Mouse (Mus musculus) layer of hippocampus, adult 2 months (tissue): ENCODE data around the gene Nae1. TPM values are rescaled to one million over a fixed set of nuclear protein-coding genes. Genes with fewer than 3 reads are reported as not detected.
"Not testable (repeated sequence)": the region's sequence is repeated elsewhere in the genome, so short reads cannot be mapped to it uniquely, and the experiment has no call there.

Experiments used
- DNase-seq, 2 experiments: peaks; one replicate each; pipeline ENCODE4 v3.0.0; 2022; ENCODE audit warnings: low spot score in 2 of 2
- H3K27ac ChIP-seq: fragments of 200-600 bp; 2 replicates; pipeline ENCODE4 v1.8.1; 2022
- H3K4me3 ChIP-seq: fragments of 200-600 bp; 2 replicates; pipeline ENCODE4 v1.8.1; 2022; ENCODE audit warnings: mild to moderate bottlenecking
- CTCF ChIP-seq: fragments of 200-600 bp; conservative IDR thresholded peaks from 2 replicates; pipeline ENCODE4 v1.8.1; 2022; ENCODE audit warnings: antibody characterized with exemption, mild to moderate bottlenecking, moderate library complexity
- long read RNA-seq, 2 experiments: library from polyadenylated mRNA; stranded (forward); transcript quantifications; one replicate each; pipeline ENCODE4 v2.0.0; 2021; ENCODE audit warnings: borderline mapping rate in 2 of 2
- total RNA-seq, 2 experiments: library from RNA; stranded (reverse); gene quantifications; 2 replicates each; pipeline ENCODE4 v1.2.3; 2021

Nae1 gene
- total RNA-seq: 10 to 100 TPM; 44.5 to 46.3 TPM
- long read RNA-seq, experiment 1, transcript Nae1-201 (20 exons, 1,808 nt): major isoform, 20 of 30 reads
- long read RNA-seq, experiment 1, partial matches to known transcripts: 2 of 30 reads
- long read RNA-seq, experiment 1, other reads (novel, unspliced or antisense): 6 of 30 reads
- long read RNA-seq, experiment 2, transcript Nae1-201 (20 exons, 1,808 nt): major isoform, 41 of 52 reads
- long read RNA-seq, experiment 2, partial matches to known transcripts: 3 of 52 reads
- long read RNA-seq, experiment 2, other reads (novel, unspliced or antisense): 6 of 52 reads

DNA sequence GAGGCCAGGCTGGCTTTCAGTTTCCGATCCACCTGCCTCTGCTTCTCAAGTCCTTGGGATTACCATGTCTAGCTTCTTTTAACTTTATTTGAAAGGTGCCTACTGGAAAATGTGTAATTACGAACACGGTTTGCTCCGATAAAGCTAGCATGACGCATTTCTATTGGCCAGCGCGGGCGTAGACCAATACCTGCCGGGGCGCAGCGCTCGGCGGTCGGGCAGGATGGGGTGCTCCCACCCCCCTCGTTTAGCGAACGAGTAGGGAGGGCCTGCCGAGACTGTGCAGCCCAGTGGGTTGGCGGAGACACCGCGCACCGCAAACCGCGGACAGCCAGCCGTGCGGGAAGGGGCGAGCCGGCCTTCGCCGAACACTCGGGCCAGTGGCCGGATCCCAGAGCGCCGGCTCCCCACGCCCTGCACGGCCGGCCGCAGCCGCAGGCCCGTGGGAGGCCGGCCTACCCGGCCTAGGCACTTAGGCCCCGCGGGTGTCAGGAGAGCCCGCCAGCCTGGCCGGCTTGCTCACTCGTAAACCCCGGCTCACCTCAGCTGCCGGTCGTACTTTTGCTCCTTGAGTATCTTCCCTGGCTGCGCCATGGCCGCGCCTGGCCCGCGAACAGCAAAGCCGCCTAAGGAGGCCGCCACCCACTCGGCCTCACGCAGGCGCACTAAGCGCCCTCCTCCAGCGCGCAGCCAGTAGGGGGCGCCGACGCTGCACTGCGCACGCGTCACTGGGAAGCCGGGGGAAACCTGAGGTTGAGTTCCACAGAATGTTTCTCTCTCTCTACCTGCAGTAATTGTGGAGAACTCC lies at the start of gene Nae1, which contains the start of gene Car7:
Nae1 (minus strand) TSS at position 667 of the 808 bp plus-strand sequence.
Car7 (plus strand) TSS at position 719 of the 808 bp plus-strand sequence.
- TF ChIP-seq CTCF: peak; percentile 100
- DNase-seq: peak; percentile 91 to 95
- Histone ChIP-seq H3K4me3 (peak within 1 kb of the TSS; percentile 97), H3K27ac (peak within 1 kb of the TSS; percentile 96)

GRCm38 (mm10) chr8:104577606-104578005 lies 43.2 kb upstream of the Nae1 start:
- not testable (repeated sequence) for H3K4me3 ChIP-seq, H3K27ac ChIP-seq, DNase-seq

GRCm38 (mm10) chr8:104576820-104577219 lies 42.4 kb upstream of the Nae1 start:
- no peak for DNase-seq
- no peak for TF ChIP-seq CTCF

DNA sequence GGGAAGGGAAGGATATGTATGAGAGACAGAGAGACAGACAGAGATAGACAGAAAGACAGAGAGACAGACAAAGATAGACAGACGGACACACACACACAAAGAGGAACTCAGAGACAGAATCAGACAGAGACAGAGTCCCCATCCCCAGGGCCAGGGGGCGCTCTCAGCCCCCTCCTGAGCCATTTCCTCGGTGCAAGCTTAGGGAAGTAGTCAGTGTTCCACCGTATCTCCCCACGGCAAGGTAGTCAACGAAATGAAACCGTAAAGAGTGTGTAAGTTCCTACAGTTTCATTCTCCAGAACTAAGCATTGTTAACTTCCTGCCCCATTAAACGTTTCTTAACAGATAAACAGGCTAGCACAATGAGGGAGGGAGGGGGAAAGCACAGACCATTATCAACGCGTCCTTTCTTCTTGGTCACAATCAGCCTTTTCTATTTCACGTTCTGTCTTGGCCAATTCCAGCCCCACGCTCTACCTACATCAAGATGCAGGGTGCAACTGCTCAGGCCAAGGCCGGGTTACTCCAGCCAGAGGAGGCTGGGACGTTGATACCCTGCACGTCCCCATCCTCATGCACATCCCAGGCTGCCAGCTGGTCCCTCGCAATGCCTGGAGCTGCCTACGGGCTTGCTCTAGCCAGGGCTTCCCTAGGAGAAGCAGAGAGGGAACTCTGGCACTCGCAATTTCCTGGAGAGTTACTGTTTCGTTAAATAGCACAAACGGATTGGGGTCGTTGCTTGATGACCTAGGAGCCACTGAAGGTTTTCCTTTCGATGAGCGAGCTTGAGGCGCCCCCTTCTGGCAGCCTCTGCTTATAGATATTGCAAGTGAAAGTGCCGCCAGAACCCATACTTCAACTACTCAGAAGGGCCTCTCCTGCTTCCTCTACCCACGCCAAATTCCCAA lies 36.3 kb upstream of the Nae1 start:
- Histone ChIP-seq H3K4me3 (peak overlapping the region; percentile 63), H3K27ac (peak overlapping the region; percentile 64)
- peak; percentile 60 to 89 for DNase-seq
- TF ChIP-seq CTCF: peak; percentile 92

More at GRCm38 (mm10) chr8:104576820-104577219, 42.4 kb upstream of the Nae1 start:
- H3K4me3 ChIP-seq: no peak overlapping the region
- H3K27ac ChIP-seq: no peak overlapping the region

- Histone ChIP-seq H3K27ac (no peak overlapping the region), H3K4me3 (no peak overlapping the region)
- DNase-seq: no peak
- TF ChIP-seq CTCF: peak; percentile 74
These were observed 35.1 kb upstream of the Nae1 start for GRCm38 (mm10) chr8:104569559-104569958.

DNA sequence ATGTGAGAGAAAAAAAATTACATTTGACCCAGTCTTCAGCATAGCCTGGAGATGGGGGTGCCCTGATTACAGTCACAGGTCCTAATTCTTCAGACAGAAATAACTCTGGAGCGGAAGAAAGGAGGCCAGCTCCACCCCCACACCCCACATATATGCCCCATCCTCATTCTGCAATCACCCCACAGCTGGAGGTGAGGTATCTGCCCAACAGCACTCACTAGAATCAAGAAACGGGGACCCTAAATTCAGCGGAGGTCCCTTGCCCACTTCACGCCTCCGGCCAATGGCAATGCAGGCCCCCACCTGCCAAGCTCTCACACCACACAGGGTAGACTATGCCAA lies 31.0 kb upstream of the Nae1 start:
- H3K4me3 ChIP-seq: no peak overlapping the region
- no peak for DNase-seq
- TF ChIP-seq CTCF: no peak
- no peak overlapping the region for H3K27ac ChIP-seq

GRCm38 (mm10) chr8:104564633-104565456 lies 30.4 kb upstream of the Nae1 start:
- peak; percentile 81 to 84 for DNase-seq
- TF ChIP-seq CTCF: peak; percentile 79
- Histone ChIP-seq H3K4me3 (no peak overlapping the region), H3K27ac (no peak overlapping the region)

DNA sequence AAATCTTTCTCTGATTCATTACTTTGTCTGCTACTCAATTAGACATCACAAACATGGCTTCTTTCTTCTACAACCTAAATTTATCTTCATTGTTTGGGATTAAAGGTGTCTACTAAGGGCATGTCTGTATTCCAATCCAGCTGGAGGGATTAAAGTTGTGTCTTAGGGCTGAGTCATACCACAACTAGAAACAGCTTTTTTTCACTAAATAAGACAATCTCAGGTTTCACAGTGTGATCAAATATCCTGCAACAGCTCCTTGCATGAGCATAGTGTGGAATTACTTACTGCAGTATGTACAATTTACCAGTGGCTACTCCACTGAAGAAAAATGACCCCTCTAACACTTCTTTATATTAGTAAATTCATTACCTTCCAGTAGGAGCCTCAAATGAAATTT lies 26.3 kb upstream of the Nae1 start:
- Histone ChIP-seq H3K27ac (no peak overlapping the region), H3K4me3 (no peak overlapping the region)
- TF ChIP-seq CTCF: no peak
- no peak for DNase-seq

DNA sequence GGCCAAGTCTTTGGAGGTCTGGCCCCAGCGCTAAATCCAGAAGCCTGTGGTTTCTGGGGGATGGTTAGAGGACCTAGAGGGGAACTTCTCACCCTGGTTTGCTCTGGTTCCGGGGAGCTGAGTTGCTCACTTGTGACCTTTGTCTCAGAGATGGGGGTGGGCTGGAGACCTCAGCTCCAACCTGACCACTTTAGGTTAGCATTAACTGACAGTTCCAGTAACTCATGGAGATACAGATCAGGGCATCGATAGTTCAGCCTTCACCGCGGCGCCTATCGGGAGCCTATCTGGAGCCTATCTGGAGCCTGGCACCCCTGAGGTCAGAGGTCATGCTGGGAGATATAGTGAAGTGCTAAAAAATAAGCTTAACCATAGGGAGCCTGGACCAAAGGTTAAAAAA lies 22.8 kb upstream of the Nae1 start:
- no peak overlapping the region for H3K27ac ChIP-seq
- no peak for TF ChIP-seq CTCF
- H3K4me3 ChIP-seq: no peak overlapping the region
- DNase-seq: no peak

GRCm38 (mm10) chr8:104555191-104555590 lies 20.8 kb upstream of the Nae1 start:
- Histone ChIP-seq H3K4me3 (no peak overlapping the region), H3K27ac (no peak overlapping the region)
- DNase-seq: no peak
- TF ChIP-seq CTCF: no peak

DNA sequence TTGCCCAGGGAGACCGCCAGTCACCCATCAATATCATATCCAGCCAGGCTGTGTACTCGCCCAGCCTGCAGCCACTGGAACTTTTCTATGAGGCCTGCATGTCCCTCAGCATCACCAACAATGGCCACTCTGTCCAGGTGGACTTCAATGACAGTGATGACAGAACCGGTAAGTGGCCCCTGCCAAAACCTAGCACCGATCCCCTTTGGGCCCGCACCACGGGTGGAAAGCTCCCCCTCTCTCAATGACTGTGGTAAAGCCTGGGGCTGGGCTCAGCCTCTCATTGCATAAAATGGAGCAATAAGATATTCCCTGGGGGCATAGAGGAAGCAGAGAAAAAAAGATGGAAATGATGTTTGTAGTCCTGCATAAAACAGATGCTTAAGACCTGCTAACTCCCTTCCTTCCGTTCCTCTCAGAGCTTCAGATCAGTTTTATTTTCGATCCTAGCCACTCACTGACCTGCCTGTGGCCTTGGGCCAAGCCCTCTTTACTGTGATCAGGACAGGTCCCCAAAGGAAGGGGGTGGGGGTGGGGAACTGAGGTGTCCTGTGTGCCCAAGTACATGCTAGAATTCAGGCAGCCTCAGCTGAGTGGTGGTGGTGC lies 9.1 kb upstream of the Nae1 start:
- no peak for TF ChIP-seq CTCF
- DNase-seq: no peak
- H3K4me3 ChIP-seq: no peak overlapping the region
- H3K27ac ChIP-seq: no peak overlapping the region
